Mouse (Mus musculus): Measurements from ENCODE around the gene Fut2.

Gene Fut2

DNA sequence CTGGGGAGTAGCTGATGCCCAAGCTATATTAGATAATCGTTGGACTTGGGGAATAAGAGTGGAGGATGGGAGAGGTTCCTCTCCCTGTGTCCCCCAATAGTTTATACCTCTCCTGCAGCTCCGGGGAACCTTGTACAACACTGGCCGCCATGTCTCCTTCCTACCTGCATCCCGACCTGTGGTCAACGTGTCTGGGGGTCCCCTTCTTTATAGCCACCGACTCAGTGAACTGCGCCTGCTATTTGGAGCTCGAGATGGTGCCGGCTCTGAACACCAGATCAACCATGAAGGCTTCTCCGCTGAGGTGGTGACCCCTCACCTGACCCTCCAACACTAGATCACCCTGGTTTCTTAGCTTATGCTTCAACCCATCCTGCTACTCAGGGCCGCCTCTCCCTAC is 36.1 kb upstream of the Fut2 start:
- no peak for DNase-seq

DNA sequence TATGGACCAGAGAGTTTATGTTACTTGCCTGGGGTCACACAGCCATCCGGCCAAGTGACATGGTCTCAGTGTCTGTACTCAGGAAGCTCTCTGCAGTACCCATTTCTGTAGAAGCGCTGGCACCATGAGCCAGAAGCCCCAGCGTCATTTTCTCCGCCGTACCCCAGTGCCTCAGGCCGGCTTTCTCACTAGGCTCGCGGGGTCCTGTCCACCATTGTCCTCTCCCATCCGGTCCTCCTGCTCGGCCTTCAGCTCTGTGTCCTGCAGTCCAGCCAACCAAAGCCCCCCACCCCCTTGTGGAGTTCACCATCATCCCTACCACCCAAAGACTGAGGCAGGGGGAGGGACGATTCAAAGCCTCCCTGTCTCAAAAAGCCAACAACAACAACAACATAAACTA is 35.4 kb upstream of the Fut2 start:
- no peak for DNase-seq

GRCm38 (mm10) chr7:45701072-45701471 is 34.9 kb upstream of the Fut2 start:
- no peak for DNase-seq

GRCm38 (mm10) chr7:45700301-45701015 is 34.3 kb upstream of the Fut2 start:
- peak; percentile 76 for DNase-seq

- peak; percentile 66 for DNase-seq
Measured at GRCm38 (mm10) chr7:45699523-45700141, 33.4 kb upstream of the Fut2 start, which contains the start of gene Car11. Gene Car11, plus strand, starts transcription at chr7:45699843.

DNA sequence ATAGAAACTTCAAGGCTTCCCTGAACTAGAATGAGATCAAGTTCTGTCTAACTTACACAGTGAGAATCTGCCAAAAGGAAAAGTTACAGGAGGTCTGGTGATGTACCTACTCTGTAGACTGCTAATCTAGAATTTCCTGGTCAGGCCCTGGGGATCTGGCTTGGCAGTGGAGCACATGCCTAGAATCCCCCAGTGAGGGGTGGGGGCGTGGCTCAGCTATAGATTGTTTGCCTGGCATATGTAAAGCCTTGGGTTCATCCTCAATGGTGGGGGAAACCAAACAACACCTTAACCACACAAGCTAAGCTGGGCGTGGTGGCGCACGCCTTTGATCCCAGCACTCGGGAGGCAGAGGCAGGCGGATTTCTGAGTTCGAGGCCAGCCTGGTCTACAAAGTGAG is 31.7 kb upstream of the Fut2 start:
- DNase-seq: peak; percentile 24

GRCm38 (mm10) chr7:45695098-45695497 is 28.9 kb upstream of the Fut2 start:
- peak; percentile 57 for DNase-seq

GRCm38 (mm10) chr7:45693921-45694591 is 27.9 kb upstream of the Fut2 start, which contains the start of gene Sec1:
Gene Sec1, minus strand, starts transcription at chr7:45694402.
- DNase-seq: peak; percentile 24

- DNase-seq: no peak
Measured at GRCm38 (mm10) chr7:45692364-45692763, 26.2 kb upstream of the Fut2 start.

DNA sequence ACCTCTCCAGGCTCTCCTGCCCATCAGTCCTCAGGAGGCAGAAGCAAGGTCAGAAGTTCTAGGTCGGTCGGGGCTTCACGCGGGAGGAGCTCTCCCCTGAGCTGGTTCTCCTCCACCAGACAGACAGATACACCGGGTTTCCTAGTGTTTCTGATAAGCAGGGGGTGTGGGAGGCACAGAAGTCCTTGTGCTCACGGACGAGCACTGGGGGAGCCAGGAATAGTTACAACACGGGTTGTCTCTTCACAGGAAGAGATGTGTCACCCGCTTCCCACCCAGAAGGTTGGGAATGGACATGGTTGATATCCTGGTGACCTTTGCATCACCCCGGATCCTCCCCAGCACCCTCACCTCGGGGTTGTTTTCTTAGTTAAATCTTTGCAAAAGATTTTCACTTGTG is 23.6 kb upstream of the Fut2 start:
- DNase-seq: no peak

DNA sequence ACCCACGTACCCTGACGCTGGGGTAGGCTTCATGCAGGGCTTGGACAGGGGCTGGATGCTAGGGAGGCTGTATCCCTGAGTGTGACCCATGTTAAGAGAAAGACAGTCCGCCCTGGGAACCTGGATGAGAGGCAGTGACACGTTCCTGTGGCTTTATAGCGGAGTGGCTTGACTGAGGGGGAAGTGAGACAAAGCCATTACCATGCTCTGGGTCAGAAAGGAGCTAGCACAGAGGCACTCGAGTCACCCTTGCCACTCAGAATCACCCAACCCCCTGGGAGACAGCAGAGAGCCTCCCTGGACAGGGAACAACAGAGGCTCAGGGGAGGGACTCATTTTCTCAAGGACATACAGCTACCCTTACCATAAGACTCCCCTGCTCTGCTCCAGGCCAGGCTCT is 22.9 kb upstream of the Fut2 start:
- DNase-seq: no peak

DNA sequence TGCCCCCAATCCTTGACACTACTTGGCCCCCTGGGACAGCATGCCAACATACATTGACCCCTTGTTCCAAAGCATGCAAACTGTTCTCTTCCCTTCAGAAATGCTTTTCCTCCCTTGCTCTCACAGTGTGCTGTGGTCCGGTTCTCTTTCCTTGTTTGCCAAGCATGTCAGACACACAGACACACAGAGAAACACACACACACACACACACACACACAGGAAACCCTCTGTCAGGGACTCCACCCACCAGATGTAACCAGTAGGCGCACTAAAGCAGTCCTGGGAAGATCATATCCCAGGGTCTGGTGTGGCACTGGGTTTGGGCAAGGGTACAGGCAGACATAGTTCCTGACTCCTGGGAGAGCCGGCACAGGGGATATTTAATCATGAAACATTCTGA is 20.6 kb upstream of the Fut2 start:
- no peak for DNase-seq

DNA sequence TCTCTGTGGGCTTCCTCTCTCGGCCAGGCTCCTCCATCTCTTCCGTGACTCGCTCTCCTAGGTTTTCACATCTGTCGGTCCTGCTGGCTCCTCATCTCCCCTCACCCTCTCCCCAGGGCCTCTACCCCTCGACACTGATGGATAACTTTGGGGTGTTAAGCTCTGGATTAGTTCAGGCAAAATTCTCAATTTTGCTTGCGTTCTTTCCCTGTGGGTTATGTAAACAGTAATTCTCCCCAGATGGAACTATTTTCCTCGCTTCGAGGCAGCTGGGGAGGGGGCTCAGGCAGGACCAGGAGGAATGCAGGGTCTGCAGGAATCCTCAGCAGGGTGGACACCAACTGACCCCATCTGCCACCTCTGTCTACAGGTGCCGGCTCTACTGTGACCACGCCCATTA is 19.6 kb upstream of the Fut2 start:
- no peak for DNase-seq

GRCm38 (mm10) chr7:45683396-45684050 is 17.3 kb upstream of the Fut2 start, which contains the start of gene Ntn5:
Gene Ntn5, plus strand, starts transcription at chr7:45684022.
- DNase-seq: peak; percentile 57

- DNase-seq: peak; percentile 95
Measured at GRCm38 (mm10) chr7:45682144-45683126, 16.2 kb upstream of the Fut2 start.

- peak; percentile 32 for DNase-seq
Measured at GRCm38 (mm10) chr7:45681046-45681736, 15.0 kb upstream of the Fut2 start.

- DNase-seq: no peak
Measured at GRCm38 (mm10) chr7:45679966-45680621, 13.9 kb upstream of the Fut2 start.

- DNase-seq: no peak
Measured at GRCm38 (mm10) chr7:45678513-45678912, 12.3 kb upstream of the Fut2 start.

- no peak for DNase-seq
Measured at GRCm38 (mm10) chr7:45677627-45678295, 11.6 kb upstream of the Fut2 start.

DNA sequence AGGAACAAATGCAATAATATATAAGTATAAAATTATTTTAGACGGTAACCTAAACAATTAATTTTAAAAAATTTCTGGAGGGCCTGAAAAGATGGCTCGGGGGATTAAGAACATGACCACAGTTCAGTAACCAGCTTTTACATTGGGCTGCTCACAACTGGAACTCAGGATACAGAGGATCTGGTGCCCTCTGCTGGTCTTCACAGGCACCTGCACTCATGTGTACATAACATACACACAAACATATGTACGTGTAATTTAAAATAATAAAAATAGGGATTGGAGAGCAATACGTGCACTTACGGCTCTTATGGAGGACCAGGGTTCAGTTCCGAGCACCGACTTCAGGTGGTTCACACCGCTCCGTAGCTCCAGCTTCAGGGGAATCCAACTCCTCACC is 2.7 kb upstream of the Fut2 start:
- no peak for DNase-seq
